Mouse (Mus musculus) cortical plate, adult 2 months (tissue): ENCODE results near the gene Dmbt1.

Experiments
- CTCF ChIP-seq: fragments of 200-500 bp; IDR thresholded peaks from 2 replicates; pipeline ENCODE4 v1.5.1; 2011; ENCODE audit warnings: mild to moderate bottlenecking, control low read depth, low read length; ENCODE audit not compliant: insufficient read depth; ENCODE audit errors: extremely low read depth
- POLR2A ChIP-seq: fragments of 200-500 bp; IDR thresholded peaks from 2 replicates; pipeline ENCODE4 v1.6.1; 2011; ENCODE audit warnings: mild to moderate bottlenecking, low read length, control low read depth; ENCODE audit not compliant: insufficient read depth; ENCODE audit errors: extremely low read depth

DNA sequence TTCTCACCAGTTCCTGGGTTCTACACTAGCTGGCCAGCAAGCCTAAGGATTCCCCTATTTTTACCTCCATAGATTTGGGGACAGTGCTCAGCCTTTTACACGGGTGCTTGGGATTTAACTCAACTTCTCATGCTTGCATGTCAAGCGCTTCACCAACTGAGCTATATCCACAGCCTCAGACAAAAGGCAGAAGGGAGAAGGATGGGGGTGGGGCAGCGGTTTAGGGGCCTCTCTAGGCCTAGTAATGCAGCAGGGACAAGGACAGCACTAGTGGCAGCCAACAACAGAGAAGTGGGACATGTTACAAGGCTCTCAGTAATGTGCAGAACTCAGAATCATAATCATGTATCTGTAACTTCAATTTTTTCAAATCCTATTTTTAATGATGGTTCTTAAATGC lies 135.9 kb downstream of the Dmbt1 start:
- TF ChIP-seq POLR2A: no peak
- TF ChIP-seq CTCF: no peak
